ENCODE assay signal across 8 mouse cellular contexts in genomic region chr4:125191010-125191409, GRCm38 (mm10).
A peak's percentile ranks its signal among the peaks of the same experiment; 100 is the strongest.
DNase-seq lines count a peak whose midpoint lies in the region; ATAC-seq and TF ChIP-seq lines count a peak whose summit lies in the region.

No protein-coding gene starts in this region.

- DNase-seq in brain, embryonic 18.5 days (ENCODE audit: low read depth, low spot score) = peak; percentile 24
- peak; percentile 77 to 88 for DNase-seq in cerebellum, postnatal 10 days
- peak; percentile 72 to 85 for DNase-seq in left cerebral cortex, postnatal 36 days (ENCODE audit: low spot score in 2 of 2)
- DNase-seq in thymus, postnatal 4 days = no peak
- no peak for DNase-seq in testis, postnatal 10 days (ENCODE audit: low spot score)
- no peak for DNase-seq in lung, adult 2 months
- DNase-seq in lung, postnatal 36 days = no peak

- WGBS in lung, adult 2 months = 16% methylated on average over 11 of the region's 11 CpGs

- peak; percentile 48 for ATAC-seq in granulocyte monocyte progenitor cell, adult 5-6 weeks (replicated peaks; ENCODE audit: poor library complexity, severe bottlenecking)

- TF ChIP-seq POLR2A in lung, adult 2 months (IDR thresholded peaks at IDR 0.05; ENCODE audit: borderline replicate concordance, extremely low read depth, low read depth, low read length) = no peak

- H3K4me1 ChIP-seq in lung, adult 2 months (ENCODE audit: control insufficient read depth, insufficient read depth, low read length) = no peaks in the 10 kb centered on the region

- no peak for TF ChIP-seq CTCF in lung, adult 2 months (IDR thresholded peaks at IDR 0.05; ENCODE audit: insufficient read depth, low read length)

- H3K4me3 ChIP-seq in lung, adult 2 months (replicated peaks; ENCODE audit: extremely low read depth, low read depth, low read length) = no peak overlapping the region

- intact Hi-C loops in left cerebral cortex, postnatal 36 days (cut with DNase I) = no loop called here

Comparison
In these comparisons a context has a peak if more than half of its experiments do, and no peak if none do; other contexts are left out.
1. DNase-seq: peak in brain, embryonic 18.5 days (single experiment), cerebellum, postnatal 10 days (2 of 2) and left cerebral cortex, postnatal 36 days (2 of 2); none in thymus, postnatal 4 days (single experiment), testis, postnatal 10 days (single experiment), lung, adult 2 months (single experiment) and lung, postnatal 36 days (single experiment).